Mouse (Mus musculus) CH12.LX (cell line): Measurements from ENCODE around the gene Slc52a3. TPM values are rescaled to one million over a fixed set of nuclear protein-coding genes. Genes with fewer than 3 reads are reported as not detected.
"Not testable (repeated sequence)": the region's sequence is repeated elsewhere in the genome, so short reads cannot be mapped to it uniquely, and the experiment has no call there.

ENCODE experiments used
- DNase-seq: peaks from one replicate; pipeline ENCODE4 v3.0.0-alpha.2; 2013; ENCODE audit errors: extremely low read depth
- H3K27ac ChIP-seq: 2 replicates; pipeline ENCODE4 v1.5.1; 2012; ENCODE audit warnings: low read depth, mild to moderate bottlenecking, control low read depth, moderate library complexity; ENCODE audit not compliant: insufficient read depth
- H3K27me3 ChIP-seq: replicated peaks from 2 replicates; pipeline ENCODE3; 2012; ENCODE audit warnings: inconsistent platforms
- H3K36me3 ChIP-seq, 2 experiments: replicated peaks in 1 of 2; 2 replicates each; pipeline versions ENCODE3 to v1.6.1; 2012; ENCODE audit warnings: inconsistent platforms in 1 of 2, low read length in 1 of 2, mild to moderate bottlenecking in 1 of 2, mixed read lengths in 1 of 2, moderate library complexity in 1 of 2; ENCODE audit not compliant: control insufficient read depth in 1 of 2, insufficient read depth in 1 of 2
- H3K4me1 ChIP-seq, 2 experiments: 2 replicates each; pipeline ENCODE4 v1.6.1; 2012; ENCODE audit warnings: inconsistent platforms in 1 of 2, moderate library complexity in 1 of 2; ENCODE audit not compliant: insufficient read depth in 2 of 2, control insufficient read depth in 1 of 2
- H3K4me2 ChIP-seq: 2 replicates; pipeline ENCODE4 v1.6.1; 2012; ENCODE audit warnings: low read depth, mild to moderate bottlenecking, control low read depth; ENCODE audit not compliant: poor library complexity, insufficient read depth, severe bottlenecking
- H3K4me3 ChIP-seq, 3 experiments: fragments of 150-350 bp in 1 of 3; sonication (generic) in 1 of 3; replicated peaks in 1 of 3; 2 replicates each; pipeline versions ENCODE3 to v1.5.1; 2011 to 2012; ENCODE audit warnings: low read depth in 2 of 3, low read length in 2 of 3, mild to moderate bottlenecking in 2 of 3, moderate library complexity in 2 of 3, control low read depth in 1 of 3, improper control_type of control experiment in 1 of 3, inconsistent platforms in 1 of 3, mixed read lengths in 1 of 3; ENCODE audit not compliant: poor library complexity in 1 of 3
- H3K79me2 ChIP-seq: replicated peaks from 2 replicates; pipeline ENCODE4 v1.6.1; 2012; ENCODE audit warnings: mild to moderate bottlenecking, moderate library complexity; ENCODE audit not compliant: control insufficient read depth, poor library complexity, insufficient read depth, severe bottlenecking; ENCODE audit errors: extremely low read depth
- H3K9ac ChIP-seq: 2 replicates; pipeline ENCODE4 v1.6.1; 2012; ENCODE audit warnings: low read depth, mild to moderate bottlenecking, control low read depth, moderate library complexity; ENCODE audit not compliant: insufficient read depth
- H3K9me3 ChIP-seq: replicated peaks from 2 replicates; pipeline ENCODE3; 2012; ENCODE audit warnings: low read length, inconsistent platforms, mixed read lengths
- CHD1 ChIP-seq: IDR thresholded peaks from 2 replicates; pipeline ENCODE4 v1.6.1; 2012; ENCODE audit warnings: low read depth, low read length, improper control_type of control experiment, inconsistent platforms
- CHD2 ChIP-seq: IDR thresholded peaks from 2 replicates; pipeline ENCODE4 v1.6.1; 2011; ENCODE audit warnings: low read length, improper control_type of control experiment
- ELF1 ChIP-seq: IDR thresholded peaks from 2 replicates; pipeline ENCODE4 v1.6.1; 2014; ENCODE audit warnings: low read depth, mild to moderate bottlenecking, inconsistent platforms, low read length, improper control_type of control experiment
- ETS1 ChIP-seq: conservative IDR thresholded peaks from 2 replicates; pipeline ENCODE4 v1.6.1; 2012; ENCODE audit warnings: low read depth, mild to moderate bottlenecking, inconsistent platforms, low read length, improper control_type of control experiment, moderate library complexity
- MAZ ChIP-seq: IDR thresholded peaks from 2 replicates; pipeline ENCODE4 v1.6.1; 2012; ENCODE audit warnings: low read depth, mild to moderate bottlenecking, inconsistent platforms, low read length, improper control_type of control experiment, moderate library complexity
- MXI1 ChIP-seq: IDR thresholded peaks from 2 replicates; pipeline ENCODE4 v1.6.1; 2011; ENCODE audit warnings: mild to moderate bottlenecking, low read depth, low read length, improper control_type of control experiment
- NRF1 ChIP-seq: IDR thresholded peaks from 2 replicates; pipeline ENCODE4 v1.6.1; 2014; ENCODE audit warnings: low read depth, mild to moderate bottlenecking, inconsistent platforms, low read length, improper control_type of control experiment, moderate library complexity
- RAD21 ChIP-seq: IDR thresholded peaks from 2 replicates; pipeline ENCODE4 v1.6.1; 2011; ENCODE audit warnings: low read depth, mild to moderate bottlenecking, low read length, improper control_type of control experiment, moderate library complexity
- SMC3 ChIP-seq: IDR thresholded peaks from 2 replicates; pipeline ENCODE4 v1.6.1; 2011; ENCODE audit warnings: low read depth, low read length, improper control_type of control experiment
- TBP ChIP-seq: conservative IDR thresholded peaks from 2 replicates; pipeline ENCODE4 v1.6.1; 2011; ENCODE audit warnings: low read depth, low read length, improper control_type of control experiment
- TCF12 ChIP-seq: IDR thresholded peaks from 2 replicates; pipeline ENCODE4 v1.6.1; 2014; ENCODE audit warnings: low read depth, mild to moderate bottlenecking, inconsistent platforms, low read length, improper control_type of control experiment
- USF1 ChIP-seq: IDR thresholded peaks from 2 replicates; pipeline ENCODE4 v1.6.1; 2014; ENCODE audit warnings: low read depth, mild to moderate bottlenecking, inconsistent platforms, low read length, improper control_type of control experiment
- ZC3H11A ChIP-seq: IDR thresholded peaks from 2 replicates; pipeline ENCODE4 v1.6.1; 2012; ENCODE audit warnings: low read depth, mild to moderate bottlenecking, inconsistent platforms, low read length, improper control_type of control experiment
- dilution Hi-C: fragments of 300-500 bp; cut with MboI; formaldehyde crosslinking; loops from 2 replicates; pipeline ENCODE4 v1.14.3; 2020; ENCODE audit warnings: low sequenced_read_pairs; ENCODE audit not compliant: extremely low pct_unique_long_range_greater_than_20kb, extremely low pct_ligation_motif_present
- in situ Hi-C: fragments of 300-500 bp; cut with MboI; formaldehyde crosslinking; loops from 3 replicates; pipeline ENCODE4 v1.14.3; 2019; ENCODE audit warnings: low sequenced_read_pairs, low pct_ligation_motif_present, low pct_unique_long_range_greater_than_20kb, mixed read lengths
- polyA plus RNA-seq: library from polyadenylated mRNA; unstranded; fragments of >175 nt; gene quantifications from 2 replicates; pipeline ENCODE4 v1.2.1, GENCODE M21; 2012; ENCODE audit warnings: low read depth; ENCODE audit not compliant: insufficient read length
- total RNA-seq, 2 experiments: library from RNA; depleted of rRNA; stranded (reverse); fragments of 300-350 nt in 1 of 2; fragments of >200 nt in 1 of 2; gene quantifications; 2 replicates each; pipeline ENCODE4 v1.2.3; 2012 to 2014

The Slc52a3 gene
- total and polyA plus RNA-seq, 3 experiments: 0.17 to 0.55 TPM; not detected in 1

GRCm38 (mm10) chr2:151994350-151995122, 1.8 kb upstream of the Slc52a3 start (continued):
- no peak for TF ChIP-seq CHD2
- TF ChIP-seq MAZ: no peak
- no peak for TF ChIP-seq TCF12
- TF ChIP-seq USF1: no peak; the same call in 1 of the 2 replicates
- no peak for TF ChIP-seq TBP
- TF ChIP-seq RAD21: peak; percentile 93
- no peak for TF ChIP-seq NRF1
- TF ChIP-seq SMC3: peak; percentile 98
- TF ChIP-seq ELF1: peak; percentile 11; the same call in 1 of the 2 replicates
- no peak for TF ChIP-seq CHD1

GRCm38 (mm10) chr2:151997190-151997575, 872 bp downstream of the Slc52a3 start:
- H3K79me2 ChIP-seq, H3K4me2 ChIP-seq, dilution Hi-C loops, H3K9ac ChIP-seq, H3K9me3 ChIP-seq, DNase-seq, H3K27ac ChIP-seq, in situ Hi-C loops, H3K36me3 ChIP-seq, H3K4me3 ChIP-seq: not testable (repeated sequence)
- Histone ChIP-seq H3K4me1 (peaks cover 7 to 34% of the 10 kb centered on the region in 2 experiments), H3K27me3 (peaks cover 75% of the 10 kb centered on the region)

GRCm38 (mm10) chr2:151997776-151998504, 1.6 kb downstream of the Slc52a3 start:
- peaks cover 7 to 34% of the 10 kb centered on the region in 2 experiments for H3K4me1 ChIP-seq
- dilution Hi-C loops: no loop called here

More at GRCm38 (mm10) chr2:151997776-151998504, 1.6 kb downstream of the Slc52a3 start:
- no peaks in the 10 kb centered on the region for H3K9me3 ChIP-seq
- H3K27ac ChIP-seq: no peak overlapping the region
- no peak overlapping the region for H3K4me2 ChIP-seq
- no peaks in the 10 kb centered on the region for H3K36me3 ChIP-seq
- no peak overlapping the region for H3K9ac ChIP-seq
- H3K4me3 ChIP-seq: no peak overlapping the region
- no peaks in the 10 kb centered on the region for H3K79me2 ChIP-seq
- in situ Hi-C loops: no loop called here
- H3K27me3 ChIP-seq: peaks cover 79% of the 10 kb centered on the region
- DNase-seq: no peak
- TF ChIP-seq MXI1: no peak
- TF ChIP-seq ETS1: no peak
- TF ChIP-seq TCF12: no peak
- TF ChIP-seq ZC3H11A: no peak
